Mouse (Mus musculus) lung, embryonic 14.5 days (tissue): ENCODE results near the gene Nrip1. TPM values are rescaled to one million over a fixed set of nuclear protein-coding genes. Genes with fewer than 3 reads are reported as not detected.
A peak's percentile ranks its signal among the peaks of the same experiment; 100 is the strongest.

Source experiments
- ATAC-seq: fragments of 200-750 bp; cut with Nextera tagmentation; 2 replicates; pipeline ENCODE4 v1.8.0; 2017; ENCODE audit warnings: mild to moderate bottlenecking, moderate TSS enrichment, moderate library complexity; ENCODE audit not compliant: insufficient read depth
- DNase-seq: peaks from one replicate; pipeline ENCODE4 v3.0.0-alpha.2; 2015
- H3K27ac ChIP-seq: fragments of 300-500 bp; sonication (generic); 2 replicates; pipeline ENCODE4 v1.5.1; 2014; ENCODE audit warnings: low read depth, mild to moderate bottlenecking, moderate library complexity
- H3K27me3 ChIP-seq: fragments of 300-500 bp; sonication (generic); 2 replicates; pipeline ENCODE4 v1.6.1; 2014; ENCODE audit warnings: low read length, control low read depth; ENCODE audit not compliant: insufficient read depth
- H3K36me3 ChIP-seq: fragments of 300-500 bp; sonication (generic); 2 replicates; pipeline ENCODE4 v1.6.1; 2014; ENCODE audit warnings: control low read depth; ENCODE audit not compliant: insufficient read depth
- H3K4me1 ChIP-seq: fragments of 300-500 bp; sonication (generic); 2 replicates; pipeline ENCODE4 v1.6.1; 2014; ENCODE audit warnings: antibody characterized with exemption, control low read depth; ENCODE audit not compliant: insufficient read depth
- H3K4me2 ChIP-seq: fragments of 300-500 bp; sonication (generic); 2 replicates; pipeline ENCODE4 v1.6.1; 2014; ENCODE audit warnings: mild to moderate bottlenecking
- H3K4me3 ChIP-seq: fragments of 300-500 bp; sonication (generic); 2 replicates; pipeline ENCODE4 v1.5.1; 2014; ENCODE audit warnings: low read depth, low read length
- H3K9ac ChIP-seq: fragments of 300-500 bp; sonication (generic); 2 replicates; pipeline ENCODE4 v1.6.1; 2014
- H3K9me3 ChIP-seq: fragments of 300-500 bp; sonication (generic); 2 replicates; pipeline ENCODE4 v1.6.1; 2016; ENCODE audit warnings: low read depth, low read length, control low read depth
- CTCF ChIP-seq: IDR thresholded peaks from 2 replicates; pipeline ENCODE4 v1.5.1; 2016; ENCODE audit warnings: antibody characterized with exemption, low read depth
- WGBS: fragments of 180-500 bp; shearing (Covaris S2); extraction: QIAGEN DNeasy Blood & Tissue Kit; methylation state at CpG from one replicate; pipeline ENCODE4 v1.1.7; 2014; 5-methylcytosine and 5-hydroxymethylcytosine counted together
- polyA plus RNA-seq: library from polyadenylated mRNA; unstranded; fragments of >200 nt; fragmentation: Nextera tagmentation; extraction: Ambion mirVana; gene quantifications from 2 replicates; pipeline ENCODE4 v1.2.1, GENCODE M21; 2014

Gene Nrip1
- polyA plus RNA-seq, 1 experiment from 2014 or later: 55.2 TPM

DNA sequence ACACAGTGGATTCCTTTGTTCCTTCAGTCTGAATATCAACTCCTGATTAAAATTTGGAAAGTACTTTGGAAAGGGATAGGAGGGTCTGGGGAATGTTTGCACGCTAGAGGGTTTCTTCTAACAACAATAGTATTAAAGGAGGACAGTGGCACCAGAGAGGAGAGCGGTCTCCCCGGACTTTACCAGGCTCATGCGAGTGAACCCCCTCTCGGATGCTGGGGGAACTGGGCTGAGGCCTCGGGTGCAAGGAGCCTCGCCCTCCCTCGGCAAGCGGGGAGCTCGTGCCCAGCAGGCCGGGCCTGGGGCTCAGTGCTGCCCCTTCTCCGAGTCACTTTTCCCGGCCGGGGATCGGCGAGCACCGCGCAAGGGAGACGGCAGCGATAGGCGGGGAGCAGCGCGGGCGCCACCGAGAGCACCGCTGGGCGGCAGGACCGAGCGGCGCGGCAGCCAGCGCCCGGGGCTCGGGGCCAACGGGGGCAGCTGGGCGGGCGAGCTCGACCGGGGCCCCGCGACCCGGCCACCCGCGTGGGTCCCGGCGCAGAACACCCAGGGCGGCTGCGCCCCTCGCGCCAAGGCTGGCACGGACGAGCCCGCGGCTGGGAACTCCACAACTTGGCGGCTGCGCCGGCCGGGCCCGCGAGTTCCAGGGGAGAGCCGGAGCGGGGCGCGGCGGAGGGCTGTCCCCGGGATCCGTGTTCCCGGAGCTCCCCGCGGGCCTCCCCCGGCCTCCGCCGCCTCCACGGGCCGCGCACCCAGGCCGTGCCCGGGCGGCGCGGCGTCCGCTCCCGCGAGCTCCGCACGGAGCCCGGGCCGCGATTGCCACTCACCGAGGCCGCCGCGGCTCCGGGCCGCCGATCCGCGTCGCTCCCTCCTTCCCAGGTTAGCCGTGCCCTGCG lies 1.3 kb downstream of the Nrip1 start:
- peak; percentile 75 for DNase-seq
- Histone ChIP-seq H3K27ac (peak overlapping the region; percentile 99), H3K9ac (peak overlapping the region; percentile 98), H3K4me1 (peaks cover 13% of the 10 kb centered on the region), H3K36me3 (0 out of 2 replicates have a peak, but pooled peaks cover 3% of the 10 kb centered on the region), H3K27me3 (no peaks in the 10 kb centered on the region), H3K4me2 (peak overlapping the region; percentile 85), H3K4me3 (peak overlapping the region; percentile 87), H3K9me3 (no peaks in the 10 kb centered on the region)
- ATAC-seq: peak; percentile 57
- peak; percentile 46 for TF ChIP-seq CTCF
- under 1% methylated on average over 71 of the region's 102 CpGs for WGBS

DNA sequence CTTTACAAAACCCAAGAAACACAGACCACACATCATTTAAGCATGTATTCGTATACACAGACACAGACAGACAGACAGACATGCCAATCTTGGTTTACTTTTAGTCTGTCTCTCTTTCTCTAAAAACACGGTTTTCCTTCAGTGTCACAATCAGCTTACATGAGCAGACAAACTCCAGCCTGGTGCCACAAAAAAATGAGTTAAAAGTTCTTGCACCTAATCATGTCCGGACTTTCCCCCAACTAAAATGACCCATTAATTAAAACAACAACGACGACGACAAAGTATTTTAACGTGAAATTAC lies 2.1 kb downstream of the Nrip1 start:
- Histone ChIP-seq H3K4me3 (peak overlapping the region; percentile 87), H3K4me1 (peaks cover 13% of the 10 kb centered on the region), H3K9me3 (no peaks in the 10 kb centered on the region), H3K36me3 (0 out of 2 replicates have a peak, but pooled peaks cover 6% of the 10 kb centered on the region), H3K4me2 (peak overlapping the region; percentile 85), H3K27me3 (no peaks in the 10 kb centered on the region), H3K9ac (peak overlapping the region; percentile 98), H3K27ac (peak overlapping the region; percentile 99; the same call in 1 of the 2 replicates)
- DNase-seq: peak; percentile 45
- no peak for TF ChIP-seq CTCF
- no peak for ATAC-seq
- WGBS: under 1% methylated on average over 7 of the region's 7 CpGs

GRCm38 (mm10) chr16:76370716-76371613 lies 2.7 kb downstream of the Nrip1 start:
- Histone ChIP-seq H3K4me3 (peak overlapping the region; percentile 87), H3K9ac (peak overlapping the region; percentile 98), H3K4me1 (peaks cover 13% of the 10 kb centered on the region), H3K4me2 (peak overlapping the region; percentile 85), H3K27ac (0 out of 2 replicates have a peak overlapping the region, but pooled peaks have one; percentile 99), H3K27me3 (no peaks in the 10 kb centered on the region), H3K36me3 (0 out of 2 replicates have a peak, but pooled peaks cover 6% of the 10 kb centered on the region), H3K9me3 (no peaks in the 10 kb centered on the region)
- peak; percentile 26; the same call in 1 of the 2 replicates for TF ChIP-seq CTCF
- ATAC-seq (no peak), DNase-seq (peak; percentile 67)
- 7% methylated on average over 12 of the region's 12 CpGs for WGBS

GRCm38 (mm10) chr16:76370041-76370715 lies 3.4 kb downstream of the Nrip1 start:
- ATAC-seq: no peak
- no peak overlapping the region for H3K9ac ChIP-seq
- 0 out of 2 replicates have a peak, but pooled peaks cover 6% of the 10 kb centered on the region for H3K36me3 ChIP-seq
- 11% methylated on average over 6 of the region's 6 CpGs for WGBS
- TF ChIP-seq CTCF: peak; percentile 36
- peak overlapping the region; percentile 85 for H3K4me2 ChIP-seq
- no peaks in the 10 kb centered on the region for H3K9me3 ChIP-seq
- peaks cover 13% of the 10 kb centered on the region for H3K4me1 ChIP-seq
- H3K27ac ChIP-seq: no peak overlapping the region
- DNase-seq: peak; percentile 61
- H3K27me3 ChIP-seq: no peaks in the 10 kb centered on the region
- peak overlapping the region; percentile 87 for H3K4me3 ChIP-seq

GRCm38 (mm10) chr16:76369236-76369635 lies 4.4 kb downstream of the Nrip1 start:
- peaks cover 13% of the 10 kb centered on the region for H3K4me1 ChIP-seq
- no peak for TF ChIP-seq CTCF
- no peak overlapping the region for H3K9ac ChIP-seq
- ATAC-seq (no peak), DNase-seq (no peak)
- 0 out of 2 replicates have a peak, but pooled peaks cover 6% of the 10 kb centered on the region for H3K36me3 ChIP-seq
- H3K4me2 ChIP-seq: peak overlapping the region; percentile 85
- no peaks in the 10 kb centered on the region for H3K9me3 ChIP-seq
- H3K27me3 ChIP-seq: no peaks in the 10 kb centered on the region
- H3K4me3 ChIP-seq: no peak overlapping the region
- WGBS: 41% methylated on average over 9 of the region's 9 CpGs
- no peak overlapping the region for H3K27ac ChIP-seq

- DNase-seq: no peak
- TF ChIP-seq CTCF: no peak
- Histone ChIP-seq H3K36me3 (0 out of 2 replicates have a peak, but pooled peaks cover 6% of the 10 kb centered on the region), H3K4me1 (peaks cover 19% of the 10 kb centered on the region), H3K9me3 (no peaks in the 10 kb centered on the region), H3K27ac (no peak overlapping the region), H3K9ac (no peak overlapping the region), H3K4me3 (no peak overlapping the region), H3K27me3 (no peaks in the 10 kb centered on the region), H3K4me2 (no peak overlapping the region)
- ATAC-seq: no peak
- 54% methylated on average over 12 of the region's 12 CpGs for WGBS
These were observed 6.2 kb downstream of the Nrip1 start for GRCm38 (mm10) chr16:76367261-76367908.
